Mouse (Mus musculus): Measurements from ENCODE around the gene Gm12830.

Gene Gm12830

DNA sequence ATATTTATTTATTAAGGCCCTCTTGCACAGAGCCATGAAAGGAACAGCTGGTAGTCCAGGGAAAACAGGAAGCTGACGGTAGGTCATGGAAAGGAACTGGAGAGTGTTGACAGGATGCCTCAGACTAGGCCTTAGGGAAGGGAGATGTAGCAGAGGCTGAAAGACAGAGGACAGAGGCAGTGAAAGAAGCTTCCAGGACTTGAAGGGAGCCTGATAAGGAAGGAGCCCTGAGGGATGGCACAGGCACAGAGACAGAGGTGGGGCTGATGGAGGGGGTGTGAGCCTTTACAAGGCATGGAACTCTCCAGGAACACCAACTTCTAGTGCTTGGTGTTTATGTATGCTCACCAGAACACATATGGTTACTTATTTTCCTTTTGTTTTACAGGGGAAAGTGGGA lies 23.1 kb downstream of the Gm12830 start:
- DNase-seq (ENCODE audit: low read depth, low spot score): no peak

DNA sequence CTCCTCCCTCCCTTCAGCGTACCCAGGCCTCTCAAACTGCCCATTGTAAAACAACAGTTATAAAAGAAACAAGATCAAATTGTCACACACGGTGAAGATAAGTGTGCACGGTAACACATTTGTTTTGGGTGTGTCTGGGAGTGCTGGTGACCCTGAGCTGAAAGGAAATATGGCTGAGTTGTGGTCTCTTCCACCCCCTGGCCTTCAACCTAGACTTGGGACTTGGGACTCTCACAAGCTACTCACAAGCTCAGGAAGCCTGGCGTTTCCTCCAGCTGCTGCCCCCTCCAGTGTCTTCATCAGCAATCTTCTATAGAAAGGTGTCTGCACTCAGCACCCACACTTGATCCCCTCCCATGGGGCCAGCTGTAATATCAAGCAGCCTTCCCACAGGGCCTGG lies 24.1 kb downstream of the Gm12830 start:
- no peak for DNase-seq (ENCODE audit: low read depth, low spot score)

DNA sequence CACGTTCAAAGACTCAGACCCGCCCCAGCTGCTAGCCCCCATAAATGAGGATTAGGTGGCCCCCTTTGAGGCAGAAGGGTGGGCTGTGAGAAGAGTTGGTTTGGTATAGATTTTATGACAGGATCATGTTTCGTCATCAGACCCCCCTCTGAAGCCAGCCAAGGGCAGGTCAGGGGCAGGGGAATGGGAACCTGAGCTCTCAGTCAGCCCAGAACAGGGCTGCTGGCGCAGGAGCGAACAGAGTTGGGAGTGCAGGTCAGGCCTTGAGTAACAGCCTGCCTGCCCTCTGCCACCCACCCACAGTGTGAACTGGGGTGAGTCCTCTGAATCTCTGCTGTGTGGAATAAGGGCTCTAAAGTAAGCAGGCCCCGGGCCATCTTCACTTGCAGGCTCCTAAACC lies 25.2 kb downstream of the Gm12830 start:
- no peak for DNase-seq (ENCODE audit: low read depth, low spot score)

DNA sequence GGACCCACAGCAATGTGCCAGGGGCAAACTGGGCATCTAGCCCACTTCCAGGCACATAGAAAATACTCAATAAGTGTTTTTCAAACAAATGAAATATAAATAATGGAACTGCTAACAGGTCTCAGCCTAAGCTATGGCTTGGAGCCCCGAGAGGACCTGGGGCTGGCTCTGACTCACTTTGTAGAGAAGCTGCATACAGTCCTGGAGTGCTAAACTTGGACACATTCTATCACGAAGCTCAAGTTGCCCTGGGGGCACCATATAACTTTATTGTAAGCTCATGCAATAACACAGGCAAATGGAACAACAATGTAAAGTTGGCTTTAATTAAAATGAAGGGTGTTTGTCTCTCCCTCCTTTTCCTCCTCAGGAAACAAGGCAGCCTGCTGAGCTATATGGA lies 32.4 kb downstream of the Gm12830 start:
- DNase-seq (ENCODE audit: low read depth, low spot score): no peak

GRCm38 (mm10) chr4:114858426-114858825 lies 36.9 kb downstream of the Gm12830 start:
- DNase-seq (ENCODE audit: low read depth, low spot score): no peak

- no peak for DNase-seq (ENCODE audit: low read depth, low spot score)
Observed at GRCm38 (mm10) chr4:114863166-114863565, 41.6 kb downstream of the Gm12830 start.

DNA sequence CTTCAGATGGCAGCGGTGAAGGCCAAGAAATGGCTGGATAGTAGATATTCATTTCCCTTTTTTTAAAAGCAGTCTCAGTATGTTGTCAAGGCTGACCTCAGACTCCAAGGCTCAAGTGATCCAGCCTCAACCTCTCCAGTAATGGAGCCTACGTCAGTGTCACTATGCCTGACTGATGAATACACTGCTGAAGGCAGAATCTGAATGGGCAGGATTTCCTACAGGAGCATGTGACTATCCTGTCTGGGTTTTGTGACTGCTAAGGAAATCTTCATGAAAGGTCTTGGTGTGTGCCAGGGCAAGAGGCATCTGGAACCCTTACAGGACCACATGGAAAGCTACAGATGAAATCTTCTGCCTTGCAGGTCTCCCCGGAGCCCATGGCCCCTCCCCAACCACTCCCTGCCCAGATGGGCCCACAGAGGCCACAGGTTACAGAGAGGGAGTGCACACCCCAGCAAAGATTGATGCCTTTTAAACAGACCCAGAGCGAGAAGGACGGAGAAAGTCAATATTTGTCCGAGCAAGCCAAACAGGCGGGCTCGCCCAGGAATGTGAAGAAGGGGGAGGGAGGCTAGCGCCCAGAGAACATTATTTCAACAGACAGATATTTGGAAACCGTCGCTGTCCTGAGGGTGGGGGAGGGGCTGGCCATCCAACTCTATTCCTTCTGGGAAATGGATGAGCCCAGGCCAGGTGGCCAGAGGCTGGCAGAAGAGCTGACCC lies 48.4 kb downstream of the Gm12830 start:
- no peak for DNase-seq (ENCODE audit: low read depth, low spot score)

DNA sequence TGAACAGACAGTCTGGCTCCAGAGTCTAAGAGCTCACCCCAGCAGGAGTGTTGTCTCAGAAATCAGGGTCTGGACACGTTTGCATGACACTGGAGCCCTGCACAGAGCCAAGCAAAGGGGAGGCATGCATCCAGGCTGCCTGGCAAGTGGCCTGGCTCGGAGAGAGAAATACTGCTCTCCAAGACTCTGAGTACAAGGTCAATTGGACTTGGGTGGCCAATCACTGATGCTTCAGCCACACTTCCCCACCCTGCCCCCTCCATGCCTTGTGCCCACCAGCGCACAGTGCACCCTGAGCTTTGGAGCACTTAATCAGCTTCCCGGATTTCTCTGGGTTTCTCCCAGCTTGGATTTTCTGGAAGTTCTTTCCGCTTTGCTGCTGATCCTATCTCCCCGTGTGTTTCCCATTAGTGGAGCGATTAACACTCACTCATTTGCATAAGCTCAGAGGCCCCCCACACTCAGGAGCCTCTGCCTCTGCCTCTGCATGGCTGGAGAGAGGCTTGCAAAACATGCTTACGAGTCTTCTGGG lies 55.0 kb downstream of the Gm12830 start:
- peak; percentile 56 for DNase-seq (ENCODE audit: low read depth, low spot score)

DNA sequence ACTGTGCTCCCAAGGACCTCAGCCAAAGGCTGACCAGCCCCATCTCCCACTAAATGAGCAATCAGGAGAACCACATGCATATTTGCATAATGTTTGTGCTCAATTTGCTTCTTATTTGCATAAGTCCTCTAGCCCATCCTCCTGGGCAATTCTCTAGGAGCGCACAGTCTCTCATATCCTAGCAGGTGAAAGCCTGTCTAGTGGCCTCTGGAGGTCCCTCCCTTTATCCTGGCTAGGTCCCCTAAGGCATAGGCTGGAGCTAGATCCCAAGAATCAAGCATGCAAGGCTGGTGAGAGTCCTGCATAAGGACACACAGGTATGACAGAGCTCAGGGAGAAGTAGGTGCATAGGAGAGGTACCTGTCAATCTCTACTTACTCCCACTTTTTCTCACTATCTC lies 60.7 kb downstream of the Gm12830 start:
- no peak for DNase-seq (ENCODE audit: low read depth, low spot score)

DNA sequence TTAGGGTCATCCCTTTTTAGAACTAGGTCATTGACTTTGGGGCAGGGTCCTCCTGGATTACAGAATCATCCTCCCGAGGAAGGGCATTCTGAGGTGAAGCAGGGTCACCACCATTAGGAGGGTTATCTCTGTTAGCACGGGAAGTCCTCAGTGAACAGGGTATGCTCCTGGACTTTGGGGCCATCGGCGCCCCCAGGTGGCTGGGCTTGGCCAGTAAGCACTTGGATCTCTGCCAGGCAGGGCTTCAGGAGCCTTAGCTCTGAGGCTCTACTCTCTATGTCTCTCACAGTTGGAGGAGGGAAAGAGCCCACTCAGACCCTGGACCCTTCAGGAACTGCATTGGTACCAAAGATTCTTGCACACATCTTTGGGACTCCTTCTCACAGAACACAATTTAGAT lies 76.3 kb downstream of the Gm12830 start:
- peak; percentile 31 for DNase-seq (ENCODE audit: low read depth, low spot score)

- no peak for DNase-seq (ENCODE audit: low read depth, low spot score)
Observed at GRCm38 (mm10) chr4:114899885-114900284, 78.4 kb downstream of the Gm12830 start.

DNA sequence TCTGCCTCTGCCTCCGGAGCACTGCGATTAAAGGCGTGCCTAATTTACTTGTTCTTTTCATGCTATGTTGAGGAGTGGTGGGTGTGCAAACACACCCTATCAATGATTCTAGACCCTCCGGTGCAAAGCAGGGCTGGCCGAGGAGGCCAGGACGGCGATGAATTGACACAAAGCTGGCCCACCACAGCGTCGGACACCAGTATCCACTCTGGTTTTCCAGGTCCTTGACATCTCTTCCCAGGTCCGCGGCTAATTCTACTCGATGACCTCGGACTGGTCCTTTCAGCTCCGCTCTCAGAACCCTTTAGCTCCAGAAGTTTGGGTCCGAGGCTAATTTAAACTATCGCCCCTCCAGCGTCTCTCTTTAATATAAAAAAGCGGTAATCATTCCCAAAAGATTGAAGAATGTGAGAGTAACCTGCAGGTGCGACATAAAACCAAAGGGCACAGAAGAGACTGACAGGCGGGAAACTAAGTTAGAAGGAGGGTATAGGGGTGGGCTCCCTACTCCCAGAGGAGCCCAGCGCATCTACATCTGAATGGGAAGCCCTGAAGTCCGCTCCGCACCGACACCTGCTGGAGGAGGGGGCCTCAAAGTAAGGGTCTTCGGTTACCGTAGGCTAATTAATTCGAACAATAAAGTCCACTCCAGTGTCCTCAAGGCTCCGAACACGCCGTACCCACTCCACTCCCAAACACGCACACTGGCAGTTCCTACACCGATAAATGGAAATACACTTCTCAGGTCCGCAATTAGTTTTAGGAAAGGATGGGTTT lies 79.5 kb downstream of the Gm12830 start:
- DNase-seq (ENCODE audit: low read depth, low spot score): peak; percentile 31

DNA sequence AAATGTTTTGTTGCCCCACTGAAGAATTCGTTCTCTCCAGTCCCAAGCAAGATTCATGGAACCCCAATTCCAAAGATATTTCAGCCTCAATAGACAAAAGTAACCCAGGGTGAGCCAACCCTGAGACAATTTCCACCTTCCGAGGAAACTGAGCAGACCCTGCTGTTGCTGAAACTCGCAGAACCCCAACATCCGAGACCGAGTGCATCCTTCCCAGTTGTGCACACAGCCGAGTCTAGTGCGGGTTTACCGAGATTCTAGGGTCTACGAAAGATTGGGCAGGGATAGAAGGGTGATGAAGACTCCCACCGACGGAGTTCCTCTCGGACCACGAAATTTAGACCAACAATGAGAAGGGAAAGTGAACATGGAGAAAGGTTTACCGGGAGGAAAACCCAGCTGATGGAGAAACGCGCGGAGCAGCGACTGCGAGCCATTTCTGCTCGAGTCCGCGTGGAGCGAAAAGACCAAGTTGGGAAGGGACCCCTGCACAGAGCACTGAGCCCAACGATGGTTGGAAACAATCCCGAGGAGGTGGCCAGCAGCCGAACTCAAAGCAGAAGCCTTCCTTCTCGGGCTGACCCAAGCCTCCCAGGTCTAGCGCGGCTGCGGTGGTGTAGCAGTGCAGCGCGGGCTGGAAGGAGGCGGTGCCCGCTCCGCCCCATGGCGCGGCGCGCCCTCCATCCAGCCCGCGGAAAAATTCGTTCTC lies 80.3 kb downstream of the Gm12830 start:
- DNase-seq (ENCODE audit: low read depth, low spot score): peak; percentile 63

GRCm38 (mm10) chr4:114902641-114903421 lies 81.3 kb downstream of the Gm12830 start:
- DNase-seq (ENCODE audit: low read depth, low spot score): peak; percentile 62

GRCm38 (mm10) chr4:114903422-114903782 lies 81.9 kb downstream of the Gm12830 start:
- no peak for DNase-seq (ENCODE audit: low read depth, low spot score)

DNA sequence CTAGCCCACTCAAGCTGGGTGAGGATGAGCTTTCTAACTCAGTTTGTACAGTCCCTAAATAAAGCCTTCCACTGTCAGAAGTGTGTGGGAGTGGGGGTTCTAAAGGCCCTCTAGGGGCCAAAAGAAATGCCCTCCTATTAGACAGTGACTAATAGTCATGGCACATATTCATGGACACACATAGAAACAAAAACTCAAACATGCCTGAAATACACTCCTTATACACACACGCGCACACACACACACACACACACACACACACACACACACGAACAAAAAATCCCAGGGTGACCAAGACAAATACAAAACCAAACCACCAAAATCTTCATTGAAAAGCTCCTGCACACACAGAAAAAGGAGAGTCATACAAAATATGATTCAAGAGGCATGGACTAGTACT lies 84.0 kb downstream of the Gm12830 start:
- DNase-seq (ENCODE audit: low read depth, low spot score): no peak
